In the genomic region with DNA sequence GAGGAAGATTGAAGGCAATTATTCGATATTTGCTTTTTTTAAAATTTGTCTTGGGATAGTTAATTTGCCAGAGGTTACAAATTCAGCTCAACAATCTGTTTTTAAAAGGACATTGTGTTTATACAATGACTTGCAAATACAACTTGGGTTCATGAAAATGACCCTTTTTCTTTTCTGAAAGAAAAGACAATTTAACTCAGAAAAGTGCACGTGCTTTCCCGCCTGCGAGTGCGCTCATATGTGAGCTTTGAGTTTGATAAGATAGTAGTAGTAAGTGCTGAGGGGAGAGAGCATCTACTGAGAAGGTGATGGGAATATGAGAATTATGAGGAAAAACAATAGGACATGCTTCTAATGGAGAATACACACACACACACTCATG, we compare ENCODE assay signal across 8 mouse cellular contexts. TPM values are rescaled to one million over a fixed set of nuclear protein-coding genes. Genes with fewer than 3 reads are reported as not detected.
DNase-seq lines count a peak whose midpoint lies in the region; ATAC-seq and TF ChIP-seq lines count a peak whose summit lies in the region.

No protein-coding gene starts in this region.

- no peak for DNase-seq in heart, postnatal 10 days
- peak; percentile 53 for DNase-seq in MEL (ENCODE audit: low read depth, low spot score)
- no peak for DNase-seq in hindbrain, embryonic 14.5 days (ENCODE audit: low spot score)
- DNase-seq in testis, postnatal 10 days (ENCODE audit: low spot score) = no peak
- DNase-seq in kidney, adult 11 months = no peak

- peaks cover 3% of the 10 kb centered on the region; the same call in 1 of the 2 replicates for H3K9me3 ChIP-seq in heart, embryonic 13.5 days
- no peaks in the 10 kb centered on the region for H3K9me3 ChIP-seq in MEL (replicated peaks; ENCODE audit: insufficient read depth, low read length)
- no peaks in the 10 kb centered on the region for H3K9me3 ChIP-seq in hindbrain, embryonic 14.5 days (ENCODE audit: control insufficient read depth, low read length)
- 0 out of 2 replicates have a peak, but pooled peaks cover 3% of the 10 kb centered on the region for H3K9me3 ChIP-seq in midbrain, embryonic 12.5 days

- WGBS in heart, embryonic 13.5 days = 67% methylated on average over 5 of the region's 5 CpGs
- WGBS in hindbrain, embryonic 14.5 days = 86% methylated on average over 5 of the region's 5 CpGs
- 89% methylated on average over 5 of the region's 5 CpGs for WGBS in midbrain, embryonic 12.5 days

- H3K4me3 ChIP-seq in heart, embryonic 13.5 days = peak overlapping the region; percentile 58
- H3K4me3 ChIP-seq in MEL (ENCODE audit: control insufficient read depth in 1 of 2, insufficient read depth in 1 of 2, low read depth in 2 of 2, low read length in 2 of 2) = peak overlapping the region; percentile 62 to 100
- peak overlapping the region; percentile 35; the same call in 1 of the 2 replicates for H3K4me3 ChIP-seq in hindbrain, embryonic 14.5 days (replicated peaks; ENCODE audit: low read length)
- peak overlapping the region; percentile 42; the same call in 1 of the 2 replicates for H3K4me3 ChIP-seq in midbrain, embryonic 12.5 days

- 0 out of 2 replicates have a peak, but pooled peaks cover 1% of the 10 kb centered on the region for H3K79me2 ChIP-seq in MEL (ENCODE audit: control insufficient read depth, insufficient read depth, low read length, poor library complexity)

- H3K27me3 ChIP-seq in heart, embryonic 13.5 days (replicated peaks) = no peaks in the 10 kb centered on the region
- H3K27me3 ChIP-seq in MEL (ENCODE audit: control insufficient read depth in 1 of 2, insufficient read depth in 2 of 2, low read length in 2 of 2) = no peaks in the 10 kb centered on the region
- no peaks in the 10 kb centered on the region for H3K27me3 ChIP-seq in hindbrain, embryonic 14.5 days (ENCODE audit: control insufficient read depth, insufficient read depth, low read length)
- H3K27me3 ChIP-seq in midbrain, embryonic 12.5 days = no peaks in the 10 kb centered on the region

- no peak for ATAC-seq in heart, embryonic 13.5 days (ENCODE audit: extremely low read depth, insufficient number of reproducible peaks, low FRiP score, low TSS enrichment)
- no peak for ATAC-seq in hindbrain, embryonic 14.5 days (ENCODE audit: low FRiP score)
- no peak for ATAC-seq in midbrain, embryonic 12.5 days (ENCODE audit: low FRiP score, low read depth)
- ATAC-seq in inflammation-experienced regulatory T-cells, adult 6 months = no peak

- TF ChIP-seq POLR2A in MEL (IDR thresholded peaks at IDR 0.05; ENCODE audit: control insufficient read depth in 1 of 2, insufficient read depth in 1 of 2, low read depth in 1 of 2, low read length in 2 of 2, poor library complexity in 1 of 2) = no peak

- peak overlapping the region; percentile 81 for H3K9ac ChIP-seq in heart, embryonic 13.5 days
- peak overlapping the region; percentile 95 for H3K9ac ChIP-seq in MEL (ENCODE audit: control insufficient read depth, low read depth, low read length, poor library complexity, severe bottlenecking)
- peak overlapping the region; percentile 54 for H3K9ac ChIP-seq in hindbrain, embryonic 14.5 days
- H3K9ac ChIP-seq in midbrain, embryonic 12.5 days (replicated peaks) = peak overlapping the region; percentile 41; the same call in 1 of the 2 replicates

- H3K4me1 ChIP-seq in heart, embryonic 13.5 days = peaks cover 13% of the 10 kb centered on the region
- H3K4me1 ChIP-seq in MEL (ENCODE audit: control insufficient read depth in 1 of 2, insufficient read depth in 2 of 2, low read length in 2 of 2) = peaks cover 0 to 2% of the 10 kb centered on the region in 2 experiments; a peak in 2 of 4 replicates
- peaks cover 9% of the 10 kb centered on the region; the same call in 1 of the 2 replicates for H3K4me1 ChIP-seq in hindbrain, embryonic 14.5 days (replicated peaks; ENCODE audit: control insufficient read depth, insufficient read depth, low read length)
- H3K4me1 ChIP-seq in midbrain, embryonic 12.5 days = 0 out of 2 replicates have a peak, but pooled peaks cover 7% of the 10 kb centered on the region

- intact Hi-C loops in heart, postnatal 10 days (cut with DNase I) = no loop called here

- no peak overlapping the region for H3K27ac ChIP-seq in heart, embryonic 13.5 days (replicated peaks)
- 0 out of 2 replicates have a peak overlapping the region, but pooled peaks have one; percentile 25 for H3K27ac ChIP-seq in MEL (ENCODE audit: control insufficient read depth, low read depth, low read length)
- H3K27ac ChIP-seq in hindbrain, embryonic 14.5 days = no peak overlapping the region
- H3K27ac ChIP-seq in midbrain, embryonic 12.5 days (replicated peaks) = no peak overlapping the region

- TF ChIP-seq EP300 in MEL (IDR thresholded peaks at IDR 0.05; ENCODE audit: low read depth in 1 of 2, low read length in 2 of 2) = 0 out of 4 replicates have a peak, but pooled peaks of 1 of the 2 experiments have one; percentile 32

- peak overlapping the region; percentile 88 for H3K4me2 ChIP-seq in heart, embryonic 13.5 days
- H3K4me2 ChIP-seq in hindbrain, embryonic 14.5 days (replicated peaks) = peak overlapping the region; percentile 69
- peak overlapping the region; percentile 68 for H3K4me2 ChIP-seq in midbrain, embryonic 12.5 days (replicated peaks)

- no peaks in the 10 kb centered on the region for H3K36me3 ChIP-seq in heart, embryonic 13.5 days
- H3K36me3 ChIP-seq in MEL (ENCODE audit: control insufficient read depth in 1 of 2, insufficient read depth in 2 of 2, low read length in 2 of 2) = peaks cover 0 to 6% of the 10 kb centered on the region in 2 experiments; a peak in 2 of 4 replicates
- no peaks in the 10 kb centered on the region for H3K36me3 ChIP-seq in hindbrain, embryonic 14.5 days (replicated peaks; ENCODE audit: control insufficient read depth, insufficient read depth)
- no peaks in the 10 kb centered on the region for H3K36me3 ChIP-seq in midbrain, embryonic 12.5 days

- TF ChIP-seq RAD21 in MEL (IDR thresholded peaks at IDR 0.05; ENCODE audit: low read depth, low read length) = no peak

- TF ChIP-seq CTCF in MEL (IDR thresholded peaks at IDR 0.05 in 2 of 3, conservative IDR thresholded peaks at IDR 0.05 in 1 of 3; ENCODE audit: control insufficient read depth in 1 of 3, insufficient read depth in 1 of 3, low read depth in 2 of 3, low read length in 3 of 3, poor library complexity in 1 of 3, severe bottlenecking in 1 of 3) = no peak

TF ChIP-seq in MEL, 35 proteins besides CTCF, POLR2A, EP300 and RAD21 (continues in another document):
- TF ChIP-seq MEF2A (IDR thresholded peaks at IDR 0.05; ENCODE audit: extremely low read depth, insufficient replicate concordance, low read depth, low read length, poor library complexity, severe bottlenecking) (no peak), SMC3 (IDR thresholded peaks at IDR 0.05; ENCODE audit: low read depth, low read length) (no peak), MAZ (IDR thresholded peaks at IDR 0.05; ENCODE audit: low read depth, low read length) (no peak), RCOR1 (IDR thresholded peaks at IDR 0.05; ENCODE audit: low read depth, low read length) (no peak), UBTF (IDR thresholded peaks at IDR 0.05; ENCODE audit: borderline replicate concordance, insufficient read depth, low read depth, low read length) (no peak), ZKSCAN1 (IDR thresholded peaks at IDR 0.05; ENCODE audit: low read depth, low read length) (no peak), ZC3H11A (IDR thresholded peaks at IDR 0.05; ENCODE audit: low read depth, low read length) (no peak), CHD1 (IDR thresholded peaks at IDR 0.05; ENCODE audit: low read depth, low read length) (no peak), MYC (IDR thresholded peaks at IDR 0.05; ENCODE audit: low read depth, low read length) (peak; percentile 38; the same call in 1 of the 2 replicates), NELFE (IDR thresholded peaks at IDR 0.05; ENCODE audit: low read depth, low read length) (no peak), BHLHE40 (IDR thresholded peaks at IDR 0.05; ENCODE audit: borderline replicate concordance, low read depth, low read length) (peak; percentile 84), ETS1 (IDR thresholded peaks at IDR 0.05; ENCODE audit: low read depth, low read length) (peak; percentile 39; the same call in 1 of the 2 replicates), MAFK (IDR thresholded peaks at IDR 0.05; ENCODE audit: borderline replicate concordance, low read depth, low read length) (no peak), GABPA (IDR thresholded peaks at IDR 0.05; ENCODE audit: low read depth, low read length) (no peak), MXI1 (IDR thresholded peaks at IDR 0.05; ENCODE audit: low read depth, low read length) (peak; percentile 82), SIN3A (IDR thresholded peaks at IDR 0.05; ENCODE audit: low read length) (peak; percentile 19; the same call in 1 of the 2 replicates), POLR2AphosphoS2 (IDR thresholded peaks at IDR 0.05; ENCODE audit: low read length) (no peak), ZNF384 (IDR thresholded peaks at IDR 0.05; ENCODE audit: low read depth, low read length) (no peak), POLR2AphosphoS5 (IDR thresholded peaks at IDR 0.05; ENCODE audit: borderline replicate concordance, low read depth, low read length) (no peak), HCFC1 (IDR thresholded peaks at IDR 0.05; ENCODE audit: low read depth, low read length) (no peak), CHD2 (IDR thresholded peaks at IDR 0.05; ENCODE audit: low read length) (no peak), MYB (IDR thresholded peaks at IDR 0.05; ENCODE audit: low read depth, low read length) (no peak), GATA1 (IDR thresholded peaks at IDR 0.05; ENCODE audit: low read depth, low read length) (peak; percentile 42; the same call in 1 of the 2 replicates), JUND (IDR thresholded peaks at IDR 0.05; ENCODE audit: low read depth, low read length) (no peak), USF1 (IDR thresholded peaks at IDR 0.05; ENCODE audit: low read depth, low read length) (no peak), MAX (IDR thresholded peaks at IDR 0.05; ENCODE audit: low read length) (peak; percentile 91), TCF12 (IDR thresholded peaks at IDR 0.05; ENCODE audit: low read depth, low read length) (no peak), ELF1 (IDR thresholded peaks at IDR 0.05; ENCODE audit: low read depth, low read length) (no peak)

RNA-seq across cellular contexts. Expression of a gene that starts 1.1 kb away (rescaled TPM):
- polyA plus RNA-seq in heart, embryonic 13.5 days (2015; fragmentation: Nextera tagmentation; extraction: Ambion mirVana) = 2.1 and 2.5 TPM in 2 replicates
- total RNA-seq in heart, postnatal 10 days (2021) = 1 to 10 TPM; 1.9 to 2.8 TPM
- 2.0 and 2.2 TPM in 2 replicates for total RNA-seq in MEL (2012; rRNA removed)
- polyA plus RNA-seq in MEL (2012; ENCODE audit: insufficient read depth in 1 of 2, insufficient read length in 2 of 2, low read depth in 1 of 2, low replicate concordance in 2 of 2, missing spikeins in 1 of 2) = under 1 TPM in 1 of 2 experiments, not detected in 1; 0.92 TPM
- 2.4 and 2.5 TPM in 2 replicates for polyA plus RNA-seq in hindbrain, embryonic 14.5 days (2014; fragmentation: Nextera tagmentation; extraction: Ambion mirVana)
- polyA plus RNA-seq in midbrain, embryonic 12.5 days (2016; fragmentation: Nextera tagmentation; extraction: Ambion mirVana) = 3.4 and 4.5 TPM in 2 replicates
- 10 to 100 TPM; 10.9 to 16.7 (median 12.4) TPM for polyA plus RNA-seq in inflammation-experienced regulatory T-cells, adult 6 months (2017; shearing (Covaris generic))

Comparison
In these comparisons a context has a peak if more than half of its experiments do, and no peak if none do; other contexts are left out.
1. H3K9ac ChIP-seq: peak in every context shown above with its lines; median percentile 95 in MEL; 81 in heart, embryonic 13.5 days; 54 in hindbrain, embryonic 14.5 days; 41 in midbrain, embryonic 12.5 days.